Mouse (Mus musculus) neutrophil, adult 59 days (primary cell): ENCODE data around the gene Gm6592. TPM values are rescaled to one million over a fixed set of nuclear protein-coding genes. Genes with fewer than 3 reads are reported as not detected.

ENCODE experiments used
- total RNA-seq, 2 experiments: library from RNA; stranded (reverse); gene quantifications; 1 replicate in 1 of 2; 2 replicates in 1 of 2; pipeline ENCODE4 v1.2.4; 2023

Gm6592 gene
- not detected for total RNA-seq

DNA sequence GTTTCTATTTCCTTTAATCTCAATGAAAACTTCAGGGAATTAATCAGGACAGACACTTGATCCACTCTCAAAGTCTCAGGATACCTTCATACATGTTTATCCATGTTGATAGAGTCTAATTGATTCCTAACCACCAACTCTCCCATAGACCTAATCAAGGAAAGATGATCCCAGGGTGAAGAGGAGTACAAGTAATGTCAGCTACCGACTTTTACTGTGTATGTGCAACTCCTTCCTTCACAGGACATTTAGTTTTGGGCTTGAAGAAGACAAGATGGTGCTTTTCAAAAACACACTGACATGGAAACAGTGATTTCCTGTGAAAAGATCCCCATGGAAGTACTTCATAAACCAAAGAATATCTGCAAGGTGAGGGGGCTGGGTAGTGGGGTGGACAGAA, at the start of gene Gm6592:
Gene Gm6592 (plus strand): TSS at position 301 of the 400 bp plus-strand sequence.

DNA sequence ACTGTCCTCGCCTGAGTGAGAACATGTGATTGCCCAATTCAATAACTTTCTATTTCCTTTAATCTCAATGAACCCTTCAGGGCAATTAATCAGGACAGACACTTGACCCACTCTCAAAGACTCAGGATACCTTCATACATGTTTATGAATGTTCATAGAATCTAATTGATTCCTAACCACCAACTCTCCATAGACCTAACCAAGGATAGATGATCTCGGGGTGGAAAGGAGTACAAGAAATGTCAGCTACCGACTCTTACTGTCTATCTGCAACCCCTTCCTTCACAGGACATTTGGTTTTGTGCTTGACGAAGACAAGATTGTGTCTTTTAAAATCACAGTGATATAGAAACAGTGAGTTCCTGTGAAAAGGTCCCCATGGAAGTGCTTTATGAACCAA, 40.4 kb upstream of the Gm6592 start, which contains the start of gene Ssxb5:
Gene Ssxb5 (plus strand): TSS at position 301 of the 400 bp plus-strand sequence.

DNA sequence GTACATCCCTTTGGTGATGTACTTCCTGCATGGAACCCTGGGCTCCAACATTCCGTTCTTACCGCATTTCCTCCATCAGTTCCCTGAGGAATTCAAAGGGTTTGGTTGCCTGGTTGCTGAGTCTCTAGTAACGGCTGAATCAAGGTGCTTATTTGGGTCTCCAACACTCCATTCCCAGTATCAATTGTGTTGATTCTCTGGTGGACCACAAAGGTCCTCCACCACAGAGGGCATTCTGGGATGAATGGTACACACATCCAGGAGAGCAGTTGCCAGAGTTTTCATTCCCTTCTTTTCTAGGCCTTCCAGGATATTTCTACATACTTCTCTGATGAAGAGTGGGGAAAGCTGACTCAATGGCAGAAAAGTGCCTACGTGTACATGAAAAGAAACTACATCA, 30.2 kb downstream of the Gm6592 start, which contains the start of gene Gm5751:
Gene Gm5751 (plus strand): TSS at position 301 of the 400 bp plus-strand sequence.

DNA sequence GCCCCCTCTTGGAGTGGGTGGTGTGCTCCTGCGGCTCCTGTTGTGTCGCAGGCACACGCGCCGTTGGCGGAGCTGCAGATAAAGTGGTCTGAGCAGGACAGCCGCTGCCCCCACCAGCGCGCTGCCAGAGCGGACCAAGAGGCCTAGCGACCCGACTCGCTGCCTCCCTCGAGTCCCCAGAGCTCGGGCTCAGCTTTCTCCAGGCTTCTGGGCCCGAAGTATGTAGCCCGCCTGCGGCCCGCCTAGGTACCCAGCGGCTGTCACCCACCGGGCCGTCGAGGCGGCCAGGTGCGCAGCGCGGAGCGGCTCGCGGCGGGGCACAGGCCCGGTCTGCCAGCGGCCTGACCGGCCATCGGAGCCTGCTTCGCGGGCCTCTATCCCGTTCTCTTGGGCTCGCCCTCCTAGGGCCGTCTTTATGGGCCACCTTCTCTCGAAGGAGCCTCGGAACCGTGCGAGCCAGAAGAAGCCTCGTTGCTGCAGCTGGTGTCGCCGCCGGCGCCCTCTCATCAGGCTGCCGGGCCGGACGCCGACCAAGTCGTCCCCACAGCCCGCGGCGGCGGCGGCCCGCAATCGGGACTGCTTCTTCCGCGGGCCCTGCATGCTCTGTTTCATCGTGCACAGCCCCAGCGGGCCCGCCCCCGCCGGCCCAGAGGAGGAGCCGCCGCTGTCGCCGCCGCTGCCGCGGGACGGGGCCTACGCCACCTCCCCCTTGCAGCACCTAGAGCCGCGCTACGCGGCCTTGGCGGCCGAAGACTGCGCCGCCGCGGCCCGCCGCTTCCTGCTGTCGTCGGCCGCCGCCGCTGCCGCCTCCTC, 48.8 kb downstream of the Gm6592 start, which contains the start of gene B630019K06Rik:
Gene B630019K06Rik (plus strand): TSS at position 40 of the 813 bp plus-strand sequence.

Other genes with a start within 250 kb of the Gm6592 start
- not detected for gene Ssxb8, start 153.2 kb upstream of the Gm6592 start, total RNA-seq
- not detected for gene Ssx9, start 95.6 kb upstream of the Gm6592 start, total RNA-seq
- gene Ssxb5, start 40.3 kb upstream of the Gm6592 start, total RNA-seq, result not detected
- not detected for gene Gm5751, start 30.3 kb downstream of the Gm6592 start, total RNA-seq
- under 1 TPM; 0.29 to 0.44 TPM for gene B630019K06Rik, start 48.4 kb downstream of the Gm6592 start, total RNA-seq
- gene Fthl17b, start 119.0 kb downstream of the Gm6592 start, total RNA-seq, result not detected
- not detected for gene Fthl17c, start 132.6 kb downstream of the Gm6592 start, total RNA-seq
- gene Fthl17d, start 142.8 kb downstream of the Gm6592 start, total RNA-seq, result not detected
- gene Fthl17e, start 189.5 kb downstream of the Gm6592 start, total RNA-seq, result not detected
- not detected for gene Fthl17f, start 219.0 kb downstream of the Gm6592 start, total RNA-seq